Mouse (Mus musculus): ENCODE measurements around the gene Ubl7. TPM values are rescaled to one million over a fixed set of nuclear protein-coding genes. Genes with fewer than 3 reads are reported as not detected.
"Not testable (repeated sequence)": the region's sequence is repeated elsewhere in the genome, so short reads cannot be mapped to it uniquely, and the experiment has no call there.

Ubl7 gene
- total RNA-seq (2021) = 10 to 100 TPM; 78.9 to 82.4 TPM

DNA sequence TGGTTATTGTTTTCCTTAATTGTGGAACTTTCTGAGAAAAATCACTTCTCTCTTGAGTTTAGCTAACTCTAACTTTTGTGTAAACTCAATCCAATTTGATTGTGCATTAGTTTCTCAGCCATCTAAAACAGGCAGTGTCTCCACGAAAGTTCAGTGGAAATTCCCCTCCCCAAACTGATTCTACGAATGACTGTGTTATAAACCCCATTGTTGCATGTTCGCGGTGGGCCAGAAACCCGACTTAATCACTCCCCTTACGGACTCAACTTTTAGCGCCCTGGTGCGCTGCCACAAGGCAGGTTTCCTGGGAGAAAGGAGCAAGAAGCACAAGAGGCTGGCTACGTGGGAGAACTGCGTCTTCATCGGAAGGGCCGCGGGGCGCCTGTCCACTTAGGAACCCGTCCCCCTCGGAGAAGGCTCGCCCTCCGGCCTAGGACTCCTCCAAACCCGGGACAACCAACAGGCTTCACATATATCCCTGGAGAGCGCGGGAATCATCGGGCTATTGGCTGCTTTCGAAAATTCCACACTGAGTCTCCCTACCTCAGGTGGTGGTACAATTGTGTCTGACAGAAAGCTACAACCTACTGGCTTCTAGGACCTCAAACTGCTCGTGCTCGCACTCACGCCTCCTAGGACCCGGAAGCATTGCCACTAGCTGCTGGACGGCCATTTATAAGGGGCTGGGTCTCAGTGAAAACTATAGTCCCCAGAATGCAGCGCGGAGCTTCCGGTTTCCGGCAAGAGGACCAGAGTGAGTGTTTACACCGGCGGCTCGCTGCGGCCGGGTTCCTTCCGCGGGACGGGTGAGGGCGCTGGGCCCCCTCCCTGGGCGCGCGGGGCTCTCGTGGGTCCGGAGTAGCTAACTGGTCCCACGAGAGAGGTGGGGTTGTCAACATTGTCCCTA is at the start of gene Ubl7:
Gene Ubl7 (plus strand): TSS at position 726 of the 907 bp plus-strand sequence.
- peak; percentile 90 for DNase-seq
- intact Hi-C loops (cut with DNase I) = loop anchor here (5.0 kb wide), 2 partner anchors 73 to 148 kb away; partner anchors contain the start of gene Arid3b

DNA sequence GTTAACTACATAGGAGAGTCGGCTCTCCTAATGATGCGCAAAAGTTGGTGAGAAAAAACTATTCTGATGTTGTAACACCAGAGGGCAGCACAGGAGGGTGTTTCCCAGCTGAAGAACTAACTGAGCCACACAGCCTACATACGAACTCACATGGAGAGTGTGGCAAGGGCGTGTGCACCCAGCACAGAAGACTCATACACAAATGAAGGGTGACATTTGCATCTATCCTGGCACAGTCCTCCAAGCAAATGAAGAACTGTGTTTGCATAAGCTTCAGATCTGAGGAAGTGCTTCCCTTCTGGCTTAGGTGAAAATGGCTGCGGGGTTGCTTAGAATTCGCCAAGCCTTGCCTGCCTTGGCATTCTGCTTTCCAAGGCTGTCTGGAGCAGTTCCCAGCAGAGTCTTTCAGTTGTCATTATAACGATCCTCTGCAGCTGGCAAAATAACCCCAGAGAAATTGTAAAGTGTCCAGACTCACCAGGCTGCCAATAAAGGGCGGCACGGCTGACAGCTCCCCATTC is 48.8 kb upstream of the Ubl7 start:
- DNase-seq = peak; percentile 40 to 44

DNA sequence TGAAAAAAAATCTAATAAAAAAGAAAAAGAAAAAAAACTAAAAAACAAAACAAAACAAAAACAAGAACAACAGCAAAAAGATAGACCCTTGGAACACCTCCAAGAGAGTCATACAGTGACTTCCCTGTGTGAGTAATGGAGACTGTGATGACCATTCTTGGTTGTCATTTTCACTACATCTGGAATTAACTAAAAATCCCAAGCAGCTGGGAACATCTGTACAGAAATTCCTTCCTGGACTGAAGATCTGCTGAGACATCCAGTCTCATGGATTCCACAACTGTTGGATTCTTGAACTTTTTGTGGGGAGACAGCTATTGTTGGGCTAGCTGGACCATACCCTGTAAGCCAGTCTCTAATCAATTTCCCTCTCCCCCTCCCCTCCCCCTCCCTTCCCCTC is 46.4 kb upstream of the Ubl7 start:
- DNase-seq = no peak

More for the DNA sequence above, 48.8 kb upstream of the Ubl7 start:
- intact Hi-C loops (cut with DNase I) = loop anchor here (1.0 to 5.0 kb wide), 2 partner anchors 75 to 136 kb away; no protein-coding TSS in a partner anchor

DNA sequence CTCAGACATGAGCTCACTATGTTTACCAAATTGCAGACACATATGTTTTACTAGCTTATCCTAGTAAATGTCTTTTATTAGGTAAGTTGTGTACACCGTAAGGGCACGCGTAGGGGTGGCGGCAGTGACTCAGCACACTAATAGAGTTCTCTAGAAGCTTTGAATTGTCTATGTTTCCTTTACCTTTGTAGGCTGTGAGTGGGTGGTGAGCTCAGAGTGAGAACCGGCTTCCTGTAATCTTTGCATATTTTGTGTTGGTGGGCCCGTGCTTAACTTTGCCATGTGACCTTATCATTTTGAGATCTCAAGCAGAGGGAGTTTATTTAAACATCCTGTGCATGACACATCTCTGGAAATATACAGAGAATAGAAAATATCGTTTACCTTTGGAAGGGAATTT is 44.2 kb upstream of the Ubl7 start:
- intact Hi-C loops (cut with DNase I) = no loop called here

More for the DNA sequence above, 46.4 kb upstream of the Ubl7 start:
- intact Hi-C loops (cut with DNase I) = loop anchor here (5.0 kb wide), 1 partner anchor 73 kb away; no protein-coding TSS in a partner anchor

DNA sequence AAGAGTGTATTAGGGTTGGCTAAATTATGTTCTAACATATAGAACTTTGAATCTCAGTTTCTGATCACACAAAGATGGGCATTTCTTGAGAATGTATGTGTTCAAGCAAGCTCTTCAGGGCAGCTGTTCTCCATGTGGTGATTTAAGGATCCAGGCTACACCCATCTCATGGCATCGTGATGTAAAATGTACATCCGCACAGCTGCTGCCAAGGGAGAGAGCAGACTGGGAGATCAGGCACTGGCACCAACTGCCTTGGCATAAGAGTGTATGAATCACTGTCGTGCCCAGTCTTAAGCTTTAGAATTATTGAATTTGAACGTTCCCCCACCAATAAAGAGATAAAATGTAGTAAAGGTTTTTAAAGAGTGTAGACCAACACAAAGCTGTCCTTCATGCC is 43.5 kb upstream of the Ubl7 start:
- DNase-seq = no peak
- intact Hi-C loops (cut with DNase I) = no loop called here

More for the DNA sequence above, 44.2 kb upstream of the Ubl7 start:
- DNase-seq = no peak

DNA sequence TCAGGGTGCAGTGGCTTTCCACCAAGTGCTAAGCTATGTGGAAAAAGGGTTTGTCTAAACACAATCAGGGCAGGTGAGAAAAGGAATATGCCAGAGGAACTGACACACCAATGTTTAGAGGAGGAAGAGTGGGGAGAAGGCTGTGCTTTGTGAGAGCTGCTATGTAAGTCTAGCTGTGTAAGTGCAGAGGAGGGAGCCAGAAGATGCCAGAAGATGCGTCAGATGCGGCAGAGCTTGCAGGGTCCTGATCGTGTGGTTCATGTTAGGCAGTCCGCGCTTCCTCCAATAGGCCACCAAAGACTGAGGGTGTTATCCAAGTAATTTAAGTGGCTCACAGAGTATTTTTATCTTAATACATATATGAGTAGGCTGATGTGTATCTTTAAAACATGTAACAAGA is 42.9 kb upstream of the Ubl7 start:
- intact Hi-C loops (cut with DNase I) = no loop called here
- no peak for DNase-seq

- intact Hi-C loops (cut with DNase I) = no loop called here
These were observed 42.0 kb upstream of the Ubl7 start for GRCm38 (mm10) chr9:57868767-57869166.

DNA sequence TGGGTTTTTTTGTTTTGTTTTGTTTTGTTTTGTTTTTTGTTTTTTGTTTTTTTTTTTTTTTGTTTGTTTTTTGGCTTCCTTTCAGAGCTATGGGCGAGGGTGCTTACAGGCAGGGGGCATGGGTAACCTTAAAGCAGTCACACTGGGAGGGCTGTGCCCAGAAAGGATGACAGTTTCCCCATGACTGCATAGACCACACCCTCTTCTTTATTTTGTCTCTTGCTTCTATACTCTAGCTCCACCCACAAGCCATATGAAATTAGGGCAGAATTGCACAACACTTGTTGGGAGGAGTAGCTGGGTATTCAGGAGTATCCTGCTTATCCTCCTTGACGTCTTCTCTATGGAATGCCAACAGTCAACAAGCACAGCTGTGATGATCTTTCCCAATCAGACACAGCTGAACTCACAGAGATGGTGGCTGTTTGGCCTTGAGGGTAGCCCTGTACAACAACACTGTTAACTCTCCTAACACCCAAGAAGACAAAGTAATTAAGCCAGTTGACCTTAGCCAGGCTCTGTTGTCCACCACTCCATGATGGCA is 40.4 kb upstream of the Ubl7 start:
- DNase-seq = no peak
- intact Hi-C loops (cut with DNase I) = no loop called here

More at GRCm38 (mm10) chr9:57868767-57869166, 42.0 kb upstream of the Ubl7 start:
- no peak for DNase-seq

DNA sequence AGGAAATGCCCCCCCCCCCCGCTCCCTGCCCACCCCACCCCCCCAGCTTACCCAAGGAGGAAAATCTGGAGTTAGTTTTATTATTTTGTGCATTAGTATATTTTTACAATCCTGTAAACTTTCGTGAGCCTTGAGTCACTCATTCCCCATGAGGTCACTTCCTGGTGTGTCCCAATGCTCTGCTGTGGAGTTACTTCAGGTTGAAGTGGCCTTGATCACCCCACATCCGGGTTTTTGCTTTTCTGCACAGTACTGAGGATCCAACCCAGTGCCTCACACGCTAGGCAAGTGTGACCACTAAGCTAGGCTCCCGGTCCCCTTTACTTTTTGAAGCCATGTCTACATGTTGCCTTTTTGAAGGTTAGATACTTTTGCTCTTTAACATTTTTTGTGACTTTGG is 36.6 kb upstream of the Ubl7 start:
- DNase-seq = no peak
- intact Hi-C loops (cut with DNase I) = no loop called here

GRCm38 (mm10) chr9:57874994-57875393 is 35.8 kb upstream of the Ubl7 start:
- intact Hi-C loops (cut with DNase I) = no loop called here

DNA sequence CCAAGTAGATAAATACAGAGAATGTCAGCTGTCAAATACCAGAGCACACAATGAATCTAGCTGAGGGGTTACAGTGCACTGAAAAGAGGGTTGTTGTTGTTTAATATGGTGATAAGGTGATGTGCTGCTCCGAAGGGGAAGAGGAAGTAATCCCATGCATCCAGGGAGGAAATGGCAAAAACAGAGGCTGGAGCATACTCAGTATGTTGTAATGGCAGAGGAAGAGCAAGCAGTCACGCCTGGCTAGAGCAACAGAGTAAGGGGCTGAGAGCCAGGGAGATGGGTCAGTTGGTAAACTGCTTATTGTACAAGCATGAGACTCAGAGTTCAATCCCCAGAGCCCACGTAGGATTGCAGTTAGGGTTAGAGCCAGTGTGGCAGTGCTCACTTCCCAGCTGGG is 31.6 kb upstream of the Ubl7 start:
- intact Hi-C loops (cut with DNase I) = no loop called here
- no peak for DNase-seq

More at GRCm38 (mm10) chr9:57874994-57875393, 35.8 kb upstream of the Ubl7 start:
- DNase-seq = no peak

DNA sequence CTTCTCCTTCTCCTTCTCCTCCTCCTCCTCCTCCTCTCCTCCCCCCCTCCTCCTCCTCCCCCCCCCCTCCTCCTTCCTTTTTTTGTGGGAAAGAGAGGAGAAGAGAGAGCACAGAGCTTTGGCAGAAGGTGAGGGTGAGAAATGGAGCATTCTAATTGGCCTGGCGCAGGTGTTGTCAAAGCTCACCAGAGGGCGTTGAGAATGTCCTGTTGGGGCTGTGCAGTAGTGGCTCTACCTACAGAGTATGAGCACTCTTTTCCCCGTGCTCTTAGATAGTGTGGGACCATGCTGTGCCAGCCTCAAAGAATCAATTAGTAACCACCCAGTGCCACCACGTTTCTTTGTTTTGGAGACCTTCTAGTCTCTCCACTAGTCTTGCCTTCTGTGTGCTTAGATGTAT is 30.5 kb upstream of the Ubl7 start:
- intact Hi-C loops (cut with DNase I) = no loop called here
- DNase-seq = no peak

DNA sequence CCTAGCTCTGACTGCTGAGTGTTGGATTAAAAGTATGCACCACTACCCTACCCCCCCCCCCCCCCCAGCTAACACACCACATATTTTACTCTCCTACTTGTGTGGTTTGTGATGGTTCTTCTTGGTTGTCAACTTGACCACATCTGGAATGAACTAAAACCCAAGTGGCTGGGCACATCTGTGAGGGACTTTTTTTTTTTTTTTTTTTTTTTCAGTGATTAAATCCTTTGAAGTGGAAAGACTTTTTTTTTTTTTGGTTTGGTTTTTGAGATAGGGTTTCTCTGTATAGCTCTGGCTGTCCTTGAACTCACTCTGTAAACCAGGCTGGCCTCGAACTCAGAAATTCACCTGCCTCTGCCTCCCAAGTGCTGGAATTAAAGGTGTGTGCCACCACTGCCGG is 29.0 kb upstream of the Ubl7 start:
- DNase-seq; intact Hi-C loops (cut with DNase I): not testable (repeated sequence)

- no peak for DNase-seq
- intact Hi-C loops (cut with DNase I) = no loop called here
These were observed 27.4 kb upstream of the Ubl7 start for GRCm38 (mm10) chr9:57883413-57883812.

DNA sequence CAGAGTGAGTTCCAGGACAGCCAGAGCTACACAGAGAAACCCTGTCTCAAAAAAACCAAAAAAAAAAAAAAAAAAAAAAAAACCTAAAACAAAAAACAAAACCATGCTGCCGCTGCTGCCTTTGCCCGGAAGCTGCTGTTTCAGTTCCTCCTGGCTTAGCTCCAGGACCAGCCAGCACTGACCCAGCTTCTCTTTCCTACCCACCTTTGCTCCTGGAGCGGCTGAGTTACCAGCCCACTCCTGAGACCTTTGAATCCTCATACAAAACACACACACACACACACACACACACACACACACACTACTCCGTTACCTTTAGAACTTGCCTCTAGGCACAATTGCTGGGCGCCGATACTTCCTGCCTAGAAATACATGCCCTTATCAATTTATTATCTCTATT is 22.7 kb upstream of the Ubl7 start:
- DNase-seq = no peak
- intact Hi-C loops (cut with DNase I) = no loop called here

- no peak for DNase-seq
- intact Hi-C loops (cut with DNase I) = no loop called here
These were observed 10.3 kb upstream of the Ubl7 start for GRCm38 (mm10) chr9:57900478-57900877.

DNA sequence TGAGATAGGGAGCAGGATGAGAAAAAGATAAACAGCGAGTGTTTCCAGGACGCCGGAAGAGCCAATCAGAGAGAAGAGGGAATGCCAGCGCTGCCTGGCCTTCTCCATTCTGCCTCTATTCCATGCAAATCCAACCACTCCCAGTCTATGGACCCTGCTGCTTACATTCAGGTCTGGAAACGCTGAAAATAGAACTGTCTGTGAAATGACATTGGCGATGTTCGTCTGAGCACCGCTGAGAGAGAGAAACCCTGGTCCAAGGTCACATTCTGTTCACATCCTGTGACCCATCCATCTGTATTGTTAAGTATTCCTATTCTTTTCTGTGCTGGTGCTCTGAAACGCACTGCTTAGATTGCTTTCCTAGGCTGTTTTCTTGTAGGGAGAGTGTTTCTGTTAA is 9.6 kb upstream of the Ubl7 start:
- intact Hi-C loops (cut with DNase I) = no loop called here
- no peak for DNase-seq

- no peak for DNase-seq
- intact Hi-C loops (cut with DNase I) = no loop called here
These were observed 9.2 kb upstream of the Ubl7 start for GRCm38 (mm10) chr9:57901601-57902000.

- no peak for DNase-seq
- intact Hi-C loops (cut with DNase I) = no loop called here
These were observed 8.6 kb upstream of the Ubl7 start for GRCm38 (mm10) chr9:57902132-57902531.

DNA sequence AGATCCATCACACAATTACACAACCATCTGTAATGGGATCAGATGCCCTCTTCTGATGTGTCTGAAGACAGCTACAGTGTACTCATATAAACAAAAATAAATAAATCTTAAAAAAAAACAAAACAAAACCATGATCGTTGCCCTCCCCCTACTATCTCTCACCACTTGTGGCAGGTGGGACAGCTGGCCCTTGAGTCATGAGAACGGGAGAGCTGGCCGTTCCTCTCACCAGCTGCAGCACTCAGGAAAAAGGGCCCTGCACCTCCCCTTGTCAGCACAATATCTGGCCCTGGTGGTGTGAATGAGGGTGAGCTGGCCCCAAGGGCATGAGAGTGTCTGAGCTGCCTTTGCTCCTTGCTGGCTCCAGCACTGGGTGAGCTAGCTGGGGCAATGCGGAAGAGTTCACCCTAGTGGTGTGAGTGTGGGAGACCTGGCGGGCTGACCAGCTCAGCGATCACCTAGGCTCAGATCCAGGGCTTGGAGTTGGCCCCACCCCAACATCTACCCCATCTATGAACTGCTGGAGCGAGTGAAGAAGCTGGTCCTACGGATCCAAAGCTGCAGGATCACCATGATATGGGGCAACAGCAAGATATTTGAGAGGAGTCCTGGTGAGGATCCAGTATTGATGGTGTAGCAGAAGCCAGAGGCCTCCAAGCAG is 7.1 kb upstream of the Ubl7 start:
- intact Hi-C loops (cut with DNase I) = no loop called here
- DNase-seq = no peak

- DNase-seq = no peak
- intact Hi-C loops (cut with DNase I) = no loop called here
These were observed 6.5 kb upstream of the Ubl7 start for GRCm38 (mm10) chr9:57904250-57904644.
